Mouse (Mus musculus) spleen, adult 2 months (tissue): ENCODE data around the gene Ush2a.

Experiments used
- CTCF ChIP-seq: fragments of 200-500 bp; IDR thresholded peaks from 2 replicates; pipeline ENCODE4 v1.5.1; 2011; ENCODE audit warnings: mild to moderate bottlenecking, inconsistent platforms; ENCODE audit not compliant: insufficient read depth, insufficient read length, insufficient replicate concordance; ENCODE audit errors: extremely low read depth
- POLR2A ChIP-seq: fragments of 200-500 bp; IDR thresholded peaks from 2 replicates; pipeline ENCODE4 v1.6.1; 2011; ENCODE audit warnings: low read depth, low read length, inconsistent platforms

DNA sequence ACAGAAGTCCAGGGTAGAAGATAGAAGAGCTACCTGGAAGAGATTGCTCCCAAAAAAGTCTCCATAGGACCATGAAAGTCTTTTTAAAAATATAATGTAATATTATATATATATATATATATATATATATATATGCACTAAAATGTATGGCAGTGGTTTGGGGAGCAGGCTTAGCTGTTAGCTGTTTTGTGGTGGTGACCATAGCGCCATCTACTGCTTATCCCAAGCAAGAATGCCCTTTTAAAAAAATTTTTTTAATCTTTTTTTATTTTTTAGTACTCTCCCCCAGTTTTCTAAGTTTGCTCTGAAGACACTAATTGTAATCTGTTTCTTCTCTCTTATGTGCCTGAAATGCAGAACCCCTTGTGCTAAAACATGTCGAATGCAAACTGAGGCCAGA is 543.2 kb downstream of the Ush2a start:
- TF ChIP-seq POLR2A (no peak), CTCF (no peak)
